Mouse (Mus musculus) lung, postnatal 14 days (tissue): ENCODE results near the gene Hivep2.

ENCODE experiments used
- DNase-seq: peaks from one replicate; pipeline ENCODE4 v3.0.0; 2021

Gene Hivep2

GRCm38 (mm10) chr10:14085882-14086515 lies 120.1 kb downstream of the Hivep2 start:
- DNase-seq, result no peak

- DNase-seq, result no peak
These were observed 121.4 kb downstream of the Hivep2 start for GRCm38 (mm10) chr10:14087316-14087715.

- DNase-seq, result peak; percentile 34
These were observed 123.6 kb downstream of the Hivep2 start for GRCm38 (mm10) chr10:14089488-14089887.

DNA sequence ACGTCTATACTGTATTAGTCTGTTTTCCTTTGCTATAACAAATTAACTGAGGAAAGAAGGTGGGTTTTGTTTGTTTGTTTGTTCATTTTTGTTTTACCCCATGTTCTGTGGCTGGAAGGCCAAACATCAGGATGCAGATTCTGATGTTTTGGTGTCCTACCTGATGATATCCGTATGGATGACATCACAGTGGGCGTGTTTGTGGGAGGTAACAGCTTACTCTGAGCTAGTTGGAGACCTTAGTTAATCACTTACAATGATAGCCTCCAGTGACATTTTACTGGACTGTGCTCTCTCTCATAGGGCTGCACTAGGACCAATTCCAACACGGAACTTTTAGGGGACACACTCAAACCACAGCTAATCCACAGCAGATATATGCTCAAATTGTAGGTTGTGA lies 128.2 kb downstream of the Hivep2 start:
- no peak for DNase-seq

DNA sequence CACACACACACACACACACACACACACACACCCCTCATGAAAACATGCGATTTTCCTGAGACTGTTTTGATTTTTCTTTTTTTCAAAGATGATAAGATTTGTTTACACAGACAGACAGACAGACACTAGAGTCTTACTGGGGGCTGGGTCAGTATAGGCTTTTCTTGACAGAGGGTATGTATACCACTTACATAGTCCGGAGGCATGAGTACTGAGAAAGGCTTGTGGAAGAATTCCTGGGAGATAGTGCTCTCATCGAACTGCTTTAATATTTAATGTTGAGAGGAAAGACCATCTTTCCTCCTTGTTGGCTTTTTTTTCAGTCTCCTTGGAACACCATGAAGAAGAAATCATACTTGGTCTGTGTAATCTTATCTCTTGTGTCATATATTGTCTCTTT lies 130.2 kb downstream of the Hivep2 start:
- DNase-seq, result no peak

GRCm38 (mm10) chr10:14099182-14099581 lies 133.3 kb downstream of the Hivep2 start:
- no peak for DNase-seq

DNA sequence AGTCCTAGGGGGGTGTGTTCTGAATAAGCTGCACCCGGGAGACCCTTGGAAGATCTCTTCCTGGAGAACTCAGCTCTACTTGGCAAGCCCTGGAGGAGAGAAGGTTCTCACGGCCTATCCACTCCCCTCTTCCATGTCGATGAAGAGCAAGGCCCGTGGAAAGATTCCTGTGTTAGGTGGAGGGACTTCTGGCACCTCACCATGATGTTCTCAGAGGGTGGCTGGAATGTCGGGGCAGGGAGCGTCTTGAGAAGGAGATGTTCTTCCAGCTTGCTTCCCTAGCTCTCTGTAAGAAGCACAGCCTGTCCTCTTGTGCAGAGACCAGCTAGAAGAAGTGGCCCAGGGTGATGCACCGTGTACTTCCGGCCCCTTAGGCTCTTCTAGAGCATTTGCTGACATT lies 134.2 kb downstream of the Hivep2 start:
- no peak for DNase-seq

- no peak for DNase-seq
These were observed 135.0 kb downstream of the Hivep2 start for GRCm38 (mm10) chr10:14100847-14101246.

GRCm38 (mm10) chr10:14101966-14102365 lies 136.1 kb downstream of the Hivep2 start:
- peak; percentile 34 for DNase-seq

- no peak for DNase-seq
These were observed 142.3 kb downstream of the Hivep2 start for GRCm38 (mm10) chr10:14107980-14108671.

GRCm38 (mm10) chr10:14115846-14116245 lies 150.0 kb downstream of the Hivep2 start:
- DNase-seq, result no peak

- DNase-seq, result no peak
These were observed 151.1 kb downstream of the Hivep2 start for GRCm38 (mm10) chr10:14116978-14117377.

DNA sequence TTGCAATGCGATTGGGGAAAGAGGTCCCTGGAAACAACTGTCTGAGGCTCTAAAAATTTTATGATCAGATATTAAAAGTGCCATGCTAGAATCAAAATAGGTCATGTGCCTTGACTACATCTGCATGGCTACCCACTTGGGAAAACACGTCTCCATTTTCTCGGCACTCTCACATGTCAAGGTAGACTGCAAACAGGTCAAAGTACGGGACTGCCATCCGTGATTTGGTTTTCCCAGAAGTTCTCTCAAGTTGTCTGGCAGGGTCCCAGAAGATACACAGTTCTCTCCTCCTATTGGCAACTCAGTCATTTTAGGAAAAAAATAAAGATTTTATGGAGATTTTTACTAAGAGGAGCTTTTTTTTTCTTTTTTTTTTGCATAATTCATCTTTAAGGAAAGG lies 153.3 kb downstream of the Hivep2 start:
- no peak for DNase-seq

GRCm38 (mm10) chr10:14120512-14120911 lies 154.6 kb downstream of the Hivep2 start:
- DNase-seq, result no peak

- no peak for DNase-seq
These were observed 162.0 kb downstream of the Hivep2 start for GRCm38 (mm10) chr10:14127826-14128225.

DNA sequence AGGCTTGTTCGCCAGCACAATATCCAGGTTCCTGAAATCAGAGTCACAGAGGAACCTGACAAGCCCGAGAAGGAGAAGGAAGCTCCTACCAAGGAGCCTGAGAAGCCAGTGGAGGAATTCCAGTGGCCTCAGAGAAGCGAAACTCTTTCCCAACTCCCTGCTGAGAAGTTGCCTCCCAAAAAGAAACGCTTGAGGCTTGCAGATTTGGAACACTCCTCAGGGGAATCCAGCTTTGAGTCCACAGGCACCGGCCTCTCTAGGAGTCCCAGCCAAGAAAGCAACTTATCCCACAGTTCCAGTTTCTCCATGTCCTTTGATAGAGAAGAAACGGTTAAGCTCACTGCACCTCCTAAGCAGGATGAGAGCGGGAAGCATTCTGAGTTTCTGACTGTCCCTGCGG lies 164.4 kb downstream of the Hivep2 start:
- DNase-seq, result no peak

DNA sequence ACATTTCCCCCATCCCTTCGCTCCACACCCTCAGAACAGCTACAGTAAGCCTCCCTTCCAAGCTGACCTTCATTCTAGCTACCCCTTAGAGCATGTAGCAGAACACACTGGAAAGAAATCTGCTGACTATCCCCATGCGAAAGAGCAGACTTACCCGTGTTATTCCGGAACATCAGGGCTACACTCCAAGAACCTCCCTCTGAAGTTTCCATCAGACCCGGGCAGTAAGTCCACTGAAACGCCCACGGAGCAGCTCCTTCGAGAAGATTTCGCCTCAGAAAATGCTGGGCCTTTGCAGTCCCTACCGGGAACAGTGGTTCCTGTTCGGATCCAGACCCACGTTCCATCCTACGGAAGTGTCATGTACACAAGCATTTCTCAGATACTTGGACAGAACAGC lies 165.4 kb downstream of the Hivep2 start:
- DNase-seq, result no peak

DNA sequence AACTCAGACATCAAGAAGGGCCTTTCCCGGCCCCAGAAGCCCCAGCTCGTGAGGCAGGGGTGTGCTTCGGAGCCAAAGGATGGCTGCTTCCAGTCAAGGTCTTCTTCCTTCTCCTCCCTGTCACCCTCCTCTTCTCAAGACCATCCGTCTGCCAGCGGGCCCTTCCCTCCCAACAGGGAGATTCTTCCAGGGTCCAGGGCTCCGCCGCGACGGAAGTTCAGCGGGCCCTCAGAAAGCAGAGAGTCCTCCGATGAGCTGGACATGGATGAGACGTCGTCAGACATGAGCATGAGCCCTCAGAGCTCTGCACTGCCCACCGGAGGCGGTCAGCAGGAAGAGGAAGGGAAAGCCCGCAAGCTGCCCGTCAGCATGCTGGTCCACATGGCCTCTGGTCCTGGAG lies 166.2 kb downstream of the Hivep2 start:
- no peak for DNase-seq

- DNase-seq, result no peak
These were observed 167.1 kb downstream of the Hivep2 start for GRCm38 (mm10) chr10:14132937-14133336.

- no peak for DNase-seq
These were observed 172.8 kb downstream of the Hivep2 start for GRCm38 (mm10) chr10:14138663-14139062.

DNA sequence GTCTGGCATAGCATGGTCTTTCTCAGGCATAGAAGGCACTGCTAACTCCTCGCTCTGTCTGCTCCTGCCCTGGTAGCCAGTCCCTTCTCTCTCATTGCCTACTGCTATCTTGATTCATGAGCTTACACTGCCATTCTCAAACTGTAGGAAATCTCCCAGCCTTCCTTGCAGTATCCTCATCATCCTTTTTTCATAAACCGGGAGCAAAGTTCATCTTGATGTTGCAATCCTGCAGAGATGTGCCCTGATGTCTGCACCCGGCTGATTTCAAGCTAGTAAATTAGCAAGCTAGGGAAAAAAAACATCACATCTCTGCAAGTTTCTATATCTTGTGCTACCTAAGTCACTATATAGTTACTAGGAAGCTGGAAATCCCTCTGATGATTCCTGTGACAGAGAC lies 179.0 kb downstream of the Hivep2 start:
- DNase-seq, result no peak

- no peak for DNase-seq
These were observed 199.0 kb downstream of the Hivep2 start for GRCm38 (mm10) chr10:14164829-14165228.

DNA sequence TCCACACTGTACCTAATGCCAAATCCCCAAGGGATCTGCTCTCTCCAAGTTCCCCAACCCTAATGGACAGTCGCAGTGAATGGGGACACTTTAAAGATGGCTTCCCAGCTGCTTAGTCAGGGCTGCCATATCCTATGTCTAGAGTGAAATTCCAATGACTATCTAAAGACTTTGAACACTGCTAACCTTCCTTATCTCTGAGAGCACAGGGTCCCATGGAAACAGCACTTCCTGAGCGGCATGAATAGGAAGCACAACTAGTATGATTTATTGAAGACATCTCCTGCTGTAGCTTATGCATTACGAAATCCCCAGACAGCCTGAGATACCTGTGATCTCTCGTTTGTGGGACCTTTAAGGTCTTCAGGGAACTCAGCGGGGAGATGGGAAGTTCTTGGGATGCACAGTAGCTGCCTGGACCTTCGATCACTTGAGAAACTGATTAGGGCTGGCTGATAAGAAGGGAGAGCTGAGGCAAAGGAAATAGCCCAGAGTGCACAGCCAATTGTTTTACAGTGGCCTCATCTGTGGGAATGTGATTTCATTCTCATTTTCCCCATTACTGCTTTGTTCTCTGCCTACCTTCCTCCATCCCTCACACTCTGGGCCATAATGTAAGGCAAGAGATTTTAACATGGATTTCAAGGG lies 202.4 kb downstream of the Hivep2 start:
- no peak for DNase-seq

DNA sequence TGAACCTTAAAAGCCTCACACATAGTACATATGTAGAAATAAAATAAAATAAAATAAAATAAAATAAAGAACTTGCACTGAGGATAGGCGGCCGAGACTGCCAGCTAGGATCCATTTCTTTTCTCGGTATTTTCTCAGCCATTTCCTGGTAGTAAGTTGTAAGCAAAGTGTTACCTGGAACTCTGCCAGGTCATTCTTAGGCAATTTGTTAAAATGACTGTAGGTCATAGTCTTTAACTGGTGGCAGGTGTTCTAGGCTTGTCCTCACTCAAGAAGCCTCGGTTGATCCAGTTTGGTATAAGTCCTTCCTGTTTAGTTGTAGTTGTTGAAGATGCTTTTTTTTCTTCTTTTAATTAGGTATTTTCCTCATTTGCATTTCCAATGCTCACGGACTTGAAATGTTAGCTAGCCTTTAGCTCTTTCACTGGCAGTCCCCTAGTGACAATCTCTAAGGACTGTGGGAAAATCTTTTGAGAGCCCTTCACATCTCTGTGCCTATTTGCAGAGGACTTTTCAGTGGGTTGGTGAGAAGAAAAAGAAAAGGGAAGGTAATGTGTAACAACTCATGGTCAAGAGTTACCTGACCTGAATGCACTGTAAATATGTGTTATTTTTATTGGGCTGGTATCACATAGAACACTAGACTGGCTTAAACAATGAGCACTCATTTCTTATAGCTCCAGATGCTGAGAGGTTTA lies 203.1 kb downstream of the Hivep2 start:
- DNase-seq, result peak; percentile 11
